Comparison of ENCODE assay signal across 32 mouse cellular contexts in the genomic region with DNA sequence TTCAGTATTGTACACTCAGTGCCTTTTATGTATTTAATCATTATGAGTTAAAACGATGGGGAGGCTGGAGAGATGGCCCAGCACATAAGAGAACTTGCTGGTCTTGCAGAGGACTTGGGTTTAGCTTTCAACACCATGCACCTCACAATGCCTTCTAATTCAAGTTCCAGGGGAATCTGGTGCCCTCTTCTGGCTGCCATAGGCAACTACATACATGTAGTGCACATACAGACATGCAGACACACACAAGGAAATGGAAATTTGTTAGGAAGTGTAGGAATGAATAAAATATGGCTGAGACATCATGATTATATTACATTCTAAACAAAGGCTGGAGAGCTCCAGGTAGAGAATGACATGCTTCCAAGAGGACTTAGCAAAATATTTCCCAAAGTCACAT.
A peak's percentile ranks its signal among the peaks of the same experiment; 100 is the strongest.
DNase-seq lines count a peak whose midpoint lies in the region; ATAC-seq and TF ChIP-seq lines count a peak whose summit lies in the region.
"Had no signal": no experiment of that assay in that cellular context is flagged by ENCODE, and none has a peak within 500 bp of the region (broad histone marks: within the 10 kb centered on the region; RNA-seq: fewer than 3 reads in every experiment).

No protein-coding gene starts in this region.

- 93% methylated on average over 1 of the region's 1 CpGs for WGBS in hindbrain, postnatal 0 days
- 100% methylated on average over 1 of the region's 1 CpGs for WGBS in hindbrain, embryonic 14.5 days
- 74% methylated on average over 1 of the region's 1 CpGs for WGBS in liver, postnatal 0 days (ENCODE audit: insufficient replicate concordance)
- 69% methylated on average over 1 of the region's 1 CpGs for WGBS in liver, embryonic 11.5 days

- ATAC-seq in hindbrain, postnatal 0 days: no peak
- ATAC-seq in hindbrain, embryonic 14.5 days (ENCODE audit: low FRiP score): no peak
- ATAC-seq in liver, postnatal 0 days: no peak
- ATAC-seq in liver, embryonic 11.5 days (replicated peaks; ENCODE audit: low FRiP score): no peak
- no peak for ATAC-seq in Patski
- ATAC-seq: midbrain, embryonic 13.5 days had no signal

- TF ChIP-seq EP300 in liver, postnatal 0 days (IDR thresholded peaks at IDR 0.05; ENCODE audit: low read depth): no peak

- POLR2A ChIA-PET in Patski (lab: Charles Lee): no interaction called here

- peak; percentile 22; the same call in 1 of the 2 replicates for TF ChIP-seq CTCF in hindbrain, postnatal 0 days (IDR thresholded peaks at IDR 0.05; ENCODE audit: low read depth)
- peak; percentile 20; the same call in 1 of the 2 replicates for TF ChIP-seq CTCF in liver, postnatal 0 days (IDR thresholded peaks at IDR 0.05; ENCODE audit: low read depth)
- TF ChIP-seq CTCF in Patski (IDR thresholded peaks at IDR 0.05): peak; percentile 28

- in situ Hi-C loops in Patski (cut with MboI; ENCODE audit: low pct_unique_long_range_greater_than_20kb): no loop called here

- CTCF ChIA-PET in Patski (lab: Charles Lee): no interaction called here

- H3K9me3 ChIP-seq in hindbrain, postnatal 0 days (ENCODE audit: low read length): no peaks in the 10 kb centered on the region
- H3K9me3 ChIP-seq in hindbrain, embryonic 14.5 days (ENCODE audit: control insufficient read depth, low read length): no peaks in the 10 kb centered on the region
- peaks cover 3% of the 10 kb centered on the region; the same call in 1 of the 2 replicates for H3K9me3 ChIP-seq in liver, postnatal 0 days (ENCODE audit: low read length)
- H3K9me3 ChIP-seq in liver, embryonic 11.5 days (ENCODE audit: control insufficient read depth, low read length): no peaks in the 10 kb centered on the region
- H3K9me3 ChIP-seq: heart, embryonic 15.5 days; liver, embryonic 13.5 days; lung, embryonic 15.5 days; midbrain, embryonic 13.5 days; neural tube, embryonic 15.5 days had no signal

- H3K36me3 ChIP-seq in hindbrain, postnatal 0 days (ENCODE audit: insufficient read depth, low read length): no peaks in the 10 kb centered on the region
- no peaks in the 10 kb centered on the region for H3K36me3 ChIP-seq in hindbrain, embryonic 14.5 days (replicated peaks; ENCODE audit: control insufficient read depth, insufficient read depth)
- no peaks in the 10 kb centered on the region for H3K36me3 ChIP-seq in liver, postnatal 0 days (replicated peaks; ENCODE audit: insufficient read depth, low read length)
- H3K36me3 ChIP-seq in liver, embryonic 11.5 days (ENCODE audit: control insufficient read depth, insufficient read depth, low read length): no peaks in the 10 kb centered on the region
- H3K36me3 ChIP-seq: embryonic facial prominence, embryonic 10.5 days; embryonic facial prominence, embryonic 15.5 days; heart, embryonic 10.5 days; heart, embryonic 15.5 days; kidney, embryonic 15.5 days; liver, embryonic 13.5 days; lung, embryonic 15.5 days; midbrain, embryonic 13.5 days; neural tube, embryonic 15.5 days had no signal

- no peak for DNase-seq in hindbrain, postnatal 0 days (ENCODE audit: low spot score)
- DNase-seq in hindbrain, embryonic 14.5 days (ENCODE audit: low spot score): no peak
- DNase-seq in liver, postnatal 0 days: no peak
- no peak for DNase-seq in liver, embryonic 11.5 days (ENCODE audit: low spot score)
- DNase-seq in ES-CJ7 (ENCODE audit: low read depth, low spot score): peak; percentile 6
- DNase-seq in Patski (ENCODE audit: low read depth, low spot score): no peak
- DNase-seq in Muller cell, postnatal 12 days (ENCODE audit: inconsistent ontology term): no peak
- no peak for DNase-seq in left cerebral cortex, adult 18-20 months (ENCODE audit: low spot score in 2 of 2)
- DNase-seq: adrenal gland, postnatal 10 days; B cell, adult 2 months; cerebellum, adult 8-10 months; cerebellum, postnatal 25 days; gastrocnemius, postnatal 10 days; kidney, adult 11 months; kidney, postnatal 4 days; layer of hippocampus, adult 9-11 months; left cerebral cortex, postnatal 4 days; liver, embryonic 13.5 days; lung, postnatal 4 days; retina, postnatal 1 day; right cerebral cortex, postnatal 14 days; thymus, postnatal 14 days had no signal

- H3K9ac ChIP-seq in hindbrain, postnatal 0 days (replicated peaks; ENCODE audit: low read length): no peak overlapping the region
- H3K9ac ChIP-seq in hindbrain, embryonic 14.5 days: no peak overlapping the region
- no peak overlapping the region for H3K9ac ChIP-seq in liver, postnatal 0 days (replicated peaks)
- no peak overlapping the region for H3K9ac ChIP-seq in liver, embryonic 11.5 days (ENCODE audit: low read depth, low read length)
- H3K9ac ChIP-seq: embryonic facial prominence, embryonic 15.5 days; forebrain, embryonic 13.5 days; heart, embryonic 15.5 days; kidney, embryonic 15.5 days; liver, embryonic 13.5 days; lung, embryonic 15.5 days; midbrain, embryonic 13.5 days; neural tube, embryonic 15.5 days had no signal

- H3K27me3 ChIP-seq in hindbrain, postnatal 0 days (ENCODE audit: insufficient read depth, low read length): no peaks in the 10 kb centered on the region
- H3K27me3 ChIP-seq in hindbrain, embryonic 14.5 days (ENCODE audit: control insufficient read depth, insufficient read depth, low read length): no peaks in the 10 kb centered on the region
- no peaks in the 10 kb centered on the region for H3K27me3 ChIP-seq in liver, postnatal 0 days (ENCODE audit: insufficient read depth, low read length)
- H3K27me3 ChIP-seq in liver, embryonic 11.5 days (replicated peaks; ENCODE audit: control insufficient read depth, insufficient read depth, low read length): no peaks in the 10 kb centered on the region
- H3K27me3 ChIP-seq in Patski: peaks cover 3% of the 10 kb centered on the region
- H3K27me3 ChIP-seq: embryonic facial prominence, embryonic 15.5 days; forebrain, embryonic 13.5 days; heart, embryonic 15.5 days; kidney, embryonic 15.5 days; liver, embryonic 13.5 days; lung, embryonic 15.5 days; midbrain, embryonic 13.5 days; neural tube, embryonic 15.5 days had no signal

- H3K4me1 ChIP-seq in hindbrain, postnatal 0 days (ENCODE audit: insufficient read depth, low read length): no peaks in the 10 kb centered on the region
- H3K4me1 ChIP-seq in hindbrain, embryonic 14.5 days (replicated peaks; ENCODE audit: control insufficient read depth, insufficient read depth, low read length): no peaks in the 10 kb centered on the region
- no peaks in the 10 kb centered on the region for H3K4me1 ChIP-seq in liver, postnatal 0 days (ENCODE audit: insufficient read depth)
- H3K4me1 ChIP-seq in liver, embryonic 11.5 days (replicated peaks; ENCODE audit: control insufficient read depth, insufficient read depth, low read length): no peaks in the 10 kb centered on the region
- H3K4me1 ChIP-seq: embryonic facial prominence, embryonic 10.5 days; forebrain, embryonic 13.5 days; liver, embryonic 13.5 days; megakaryocyte, embryonic 14.5 days; midbrain, embryonic 13.5 days; neural tube, embryonic 15.5 days had no signal

- no peak overlapping the region for H3K4me2 ChIP-seq in hindbrain, postnatal 0 days (ENCODE audit: low read depth, low read length)
- no peak overlapping the region for H3K4me2 ChIP-seq in hindbrain, embryonic 14.5 days (replicated peaks)
- no peak overlapping the region for H3K4me2 ChIP-seq in liver, postnatal 0 days (ENCODE audit: low read depth, low read length)
- no peak overlapping the region for H3K4me2 ChIP-seq in liver, embryonic 11.5 days
- H3K4me2 ChIP-seq: embryonic facial prominence, embryonic 15.5 days; forebrain, embryonic 13.5 days; heart, embryonic 15.5 days; kidney, embryonic 15.5 days; liver, embryonic 13.5 days; lung, embryonic 15.5 days; midbrain, embryonic 13.5 days; neural tube, embryonic 15.5 days had no signal

- no peak overlapping the region for H3K27ac ChIP-seq in hindbrain, postnatal 0 days
- no peak overlapping the region for H3K27ac ChIP-seq in hindbrain, embryonic 14.5 days
- H3K27ac ChIP-seq in liver, postnatal 0 days (ENCODE audit: low read depth): no peak overlapping the region
- H3K27ac ChIP-seq in liver, embryonic 11.5 days (ENCODE audit: low read depth, low read length): no peak overlapping the region
- H3K27ac ChIP-seq: embryonic facial prominence, embryonic 10.5 days; forebrain, embryonic 13.5 days; heart, embryonic 10.5 days; heart, embryonic 15.5 days; kidney, embryonic 15.5 days; liver, embryonic 13.5 days; midbrain, embryonic 13.5 days; neural tube, embryonic 15.5 days had no signal

- H3K4me3 ChIP-seq in hindbrain, postnatal 0 days (ENCODE audit: low read length): no peak overlapping the region
- H3K4me3 ChIP-seq in hindbrain, embryonic 14.5 days (replicated peaks; ENCODE audit: low read length): no peak overlapping the region
- H3K4me3 ChIP-seq in liver, postnatal 0 days (ENCODE audit: low read depth, low read length): no peak overlapping the region
- no peak overlapping the region for H3K4me3 ChIP-seq in liver, embryonic 11.5 days (ENCODE audit: low read depth, low read length)
- H3K4me3 ChIP-seq: embryonic facial prominence, embryonic 10.5 days; embryonic facial prominence, embryonic 15.5 days; forebrain, embryonic 13.5 days; heart, embryonic 10.5 days; heart, embryonic 15.5 days; kidney, embryonic 15.5 days; liver, embryonic 13.5 days; lung, embryonic 15.5 days; megakaryocyte, embryonic 14.5 days; midbrain, embryonic 13.5 days; neural tube, embryonic 15.5 days had no signal
